Mouse (Mus musculus) brain, embryonic 14.5 days (tissue): Measurements from ENCODE around the gene Gm42791.

Experiments used
- CTCF ChIP-seq: fragments of 200-500 bp; IDR thresholded peaks from 2 replicates; pipeline ENCODE4 v1.5.1; 2012; ENCODE audit warnings: inconsistent platforms, mild to moderate bottlenecking, moderate library complexity, borderline replicate concordance; ENCODE audit not compliant: insufficient read depth, insufficient read length; ENCODE audit errors: extremely low read depth
- POLR2A ChIP-seq: fragments of 200-500 bp; IDR thresholded peaks from 2 replicates; pipeline ENCODE4 v1.6.1; 2012; ENCODE audit warnings: mild to moderate bottlenecking, inconsistent platforms, borderline replicate concordance; ENCODE audit not compliant: poor library complexity, insufficient read depth, insufficient read length, severe bottlenecking; ENCODE audit errors: extremely low read depth

DNA sequence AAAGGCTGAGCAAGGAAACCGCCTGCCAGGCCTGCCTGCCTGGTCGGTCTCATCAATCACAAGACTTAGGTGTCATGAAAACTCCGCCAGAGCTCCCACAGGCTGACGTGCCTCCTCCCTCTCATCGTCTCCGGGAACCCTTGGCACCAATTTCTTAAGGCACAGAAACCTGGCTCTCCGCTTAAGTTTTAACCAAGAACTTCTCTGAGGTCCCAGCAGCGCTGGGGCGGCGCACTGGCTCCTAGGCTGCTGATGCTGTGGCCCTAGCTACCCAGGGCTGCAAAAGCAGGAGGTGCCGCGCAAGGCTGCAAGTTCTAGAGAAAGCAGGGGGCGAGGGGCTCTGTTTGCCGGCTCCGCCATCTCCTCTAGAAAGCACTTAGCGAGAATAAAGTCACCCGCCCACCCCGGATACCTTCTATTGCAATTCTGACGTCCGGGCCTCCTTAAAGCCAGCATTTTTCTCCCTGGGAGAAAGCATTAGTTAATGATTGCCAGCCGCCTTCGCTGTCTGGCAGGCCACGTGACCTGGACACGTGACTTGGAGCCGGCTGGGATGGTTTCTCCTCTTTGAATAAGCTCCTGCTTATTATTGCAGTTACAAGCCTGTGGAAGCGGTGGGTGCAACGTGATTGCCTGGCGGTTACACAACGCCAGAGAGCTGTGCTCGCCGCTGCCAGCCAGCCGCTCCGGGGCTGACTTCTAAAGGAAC is at the start of gene Gm42791:
- no peak for TF ChIP-seq POLR2A
- no peak for TF ChIP-seq CTCF
